Mouse (Mus musculus) kidney, postnatal 14 days (tissue): Measurements from ENCODE around the gene Cdc42ep4.
A peak's percentile ranks its signal among the peaks of the same experiment; 100 is the strongest.

Experiments
- DNase-seq: peaks from one replicate; pipeline ENCODE4 v3.0.0; 2022; ENCODE audit warnings: mixed read lengths

The Cdc42ep4 gene

DNA sequence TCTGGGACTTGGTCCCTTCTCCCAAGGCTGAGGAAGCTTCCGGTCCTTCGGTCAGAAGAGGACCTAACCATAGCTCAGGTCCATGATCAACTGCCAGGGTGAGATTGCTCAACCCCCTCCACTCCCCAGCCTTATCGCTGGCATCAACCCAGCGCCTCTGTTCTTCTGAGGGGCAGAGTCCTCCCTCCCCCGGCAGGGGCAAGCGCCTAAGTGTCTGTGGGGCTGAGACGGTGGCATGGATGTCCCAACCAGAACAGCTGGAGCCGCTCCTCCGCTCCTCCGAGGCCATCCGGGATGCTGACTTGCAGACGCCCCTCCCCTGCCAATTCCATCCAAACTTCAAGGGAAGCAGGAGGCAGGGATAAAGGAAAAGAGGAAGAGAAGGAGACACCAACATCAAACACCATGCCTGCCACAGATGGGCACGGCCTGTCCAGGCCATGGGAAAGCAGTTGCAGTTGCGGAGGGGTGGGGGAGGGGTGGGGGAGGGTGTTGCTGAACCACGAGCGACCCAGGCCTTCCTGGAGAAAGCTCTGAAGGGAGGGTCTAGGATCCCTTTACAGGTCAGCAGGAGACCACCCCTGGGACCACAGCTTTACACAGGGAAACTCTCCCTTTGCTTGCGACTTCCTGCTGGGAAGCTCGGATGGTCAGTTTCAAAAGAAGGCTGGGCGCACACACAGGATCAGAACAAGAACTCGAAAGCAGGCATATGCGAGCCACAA, 2.7 kb downstream of the Cdc42ep4 start:
- peak; percentile 68 for DNase-seq

GRCm38 (mm10) chr11:113747725-113748380, 3.8 kb downstream of the Cdc42ep4 start:
- no peak for DNase-seq

GRCm38 (mm10) chr11:113747056-113747455, 4.6 kb downstream of the Cdc42ep4 start:
- DNase-seq = peak; percentile 79

GRCm38 (mm10) chr11:113745961-113746360, 5.7 kb downstream of the Cdc42ep4 start:
- DNase-seq = no peak

GRCm38 (mm10) chr11:113742998-113743397, 8.7 kb downstream of the Cdc42ep4 start:
- no peak for DNase-seq

- peak; percentile 38 for DNase-seq
These were observed 11.6 kb downstream of the Cdc42ep4 start for GRCm38 (mm10) chr11:113740100-113740499.

DNA sequence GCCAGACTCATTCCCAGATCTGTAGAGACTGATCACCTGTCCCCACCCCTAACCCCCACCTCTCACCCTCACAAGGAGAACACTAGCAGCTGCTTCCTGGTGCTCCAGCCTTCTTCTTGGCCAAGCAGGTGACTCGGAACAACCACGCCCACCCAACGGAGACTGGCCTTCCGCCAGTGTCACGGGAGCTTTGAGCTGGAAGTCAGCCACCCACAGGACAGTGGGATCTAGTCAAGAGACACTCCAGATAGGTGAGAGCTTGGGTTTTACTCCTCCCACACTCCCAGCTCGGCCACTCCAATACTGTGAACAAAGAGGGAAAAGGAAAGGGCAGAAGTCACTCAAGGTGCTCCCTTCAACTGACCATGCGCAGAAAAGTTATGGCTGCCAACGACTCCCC, 12.5 kb downstream of the Cdc42ep4 start:
- DNase-seq = peak; percentile 79

DNA sequence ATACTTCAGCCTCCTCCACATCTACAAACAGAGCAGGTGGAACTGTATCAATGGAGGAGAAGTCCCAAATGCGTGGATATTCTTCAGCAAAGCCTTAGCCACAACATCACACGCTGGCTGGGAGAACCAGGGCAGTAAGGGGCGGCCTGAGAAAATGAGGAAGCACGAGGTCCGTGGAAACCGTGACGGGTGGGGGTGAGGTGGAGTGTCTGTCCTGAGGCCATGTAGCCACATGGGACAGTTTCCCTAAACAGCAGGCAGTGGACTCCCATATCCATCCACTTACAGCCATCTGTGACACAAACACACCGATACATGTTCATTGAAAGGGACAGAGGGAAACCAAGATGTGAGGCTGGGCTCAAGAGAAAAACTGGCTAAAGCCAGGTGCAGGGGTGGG, 13.8 kb downstream of the Cdc42ep4 start:
- DNase-seq = no peak

DNA sequence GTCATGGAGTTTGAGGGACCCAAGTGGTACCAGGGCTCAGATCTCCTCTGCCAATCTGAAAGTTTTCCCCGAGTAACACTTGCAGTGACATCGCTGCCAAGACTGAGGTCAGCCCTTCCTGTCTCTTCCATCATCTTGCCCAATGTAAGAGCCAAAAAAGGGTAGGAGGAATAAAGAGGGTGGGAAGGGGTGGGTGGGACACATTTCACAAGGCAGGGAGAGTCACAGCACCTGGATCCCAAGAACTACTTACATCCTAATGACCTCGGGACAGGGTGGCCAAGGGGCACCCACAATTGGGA, 14.2 kb downstream of the Cdc42ep4 start:
- DNase-seq = peak; percentile 15

- DNase-seq = no peak
These were observed 14.7 kb downstream of the Cdc42ep4 start for GRCm38 (mm10) chr11:113736848-113737552.

DNA sequence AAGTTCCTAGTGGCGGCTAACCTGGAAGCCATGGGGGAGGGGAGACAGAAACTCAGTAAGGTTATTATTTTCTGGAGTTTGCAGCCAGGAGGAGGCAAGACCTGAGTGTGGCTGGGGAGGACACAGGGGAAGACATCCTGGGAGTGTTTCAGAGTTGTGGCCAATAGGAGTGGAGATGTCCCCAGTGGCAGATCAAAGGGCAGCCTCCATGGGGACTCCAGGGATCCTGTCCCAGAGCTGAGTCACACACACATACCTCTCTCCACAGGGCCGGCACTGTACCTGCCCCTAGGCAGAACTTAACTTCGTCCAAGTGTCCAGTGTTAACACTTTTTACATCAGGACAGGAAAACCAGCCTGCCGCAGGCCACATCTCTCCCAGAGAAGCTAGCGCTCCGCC, 16.5 kb downstream of the Cdc42ep4 start:
- peak; percentile 44 for DNase-seq

- DNase-seq = peak; percentile 62
These were observed 17.9 kb downstream of the Cdc42ep4 start for GRCm38 (mm10) chr11:113733631-113734364.

DNA sequence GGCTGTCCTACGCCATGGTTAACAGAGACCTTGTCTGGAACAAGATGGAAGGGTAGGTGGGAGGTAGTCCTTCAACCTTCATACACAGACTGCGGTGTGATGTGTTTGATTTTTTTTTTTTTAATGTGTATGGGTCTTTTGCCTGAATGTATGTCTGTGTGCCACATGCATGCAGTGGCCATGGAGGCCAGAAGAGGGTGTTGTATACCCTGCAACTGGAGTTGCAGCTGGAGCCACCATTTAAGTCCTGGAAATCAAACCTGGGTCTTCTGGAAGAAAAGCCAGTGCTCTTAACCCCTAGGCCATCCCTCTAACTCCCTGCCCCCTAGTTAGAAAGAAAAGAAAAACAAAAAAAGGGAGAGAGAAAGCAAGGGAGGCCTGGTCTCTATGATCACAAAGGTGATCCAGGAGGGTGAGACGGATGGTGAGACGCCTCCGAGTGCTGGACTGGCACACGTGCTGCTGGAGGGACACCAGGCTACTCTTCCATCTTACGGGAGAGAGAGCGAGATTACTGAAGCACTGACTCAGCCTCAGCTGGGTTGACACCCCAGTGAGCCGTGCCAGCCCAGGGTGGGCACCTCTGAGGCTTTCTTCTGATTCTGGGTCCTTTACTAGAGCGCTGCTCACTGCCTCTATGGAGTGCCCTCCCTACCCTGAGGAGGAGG, 19.6 kb downstream of the Cdc42ep4 start:
- DNase-seq = no peak

DNA sequence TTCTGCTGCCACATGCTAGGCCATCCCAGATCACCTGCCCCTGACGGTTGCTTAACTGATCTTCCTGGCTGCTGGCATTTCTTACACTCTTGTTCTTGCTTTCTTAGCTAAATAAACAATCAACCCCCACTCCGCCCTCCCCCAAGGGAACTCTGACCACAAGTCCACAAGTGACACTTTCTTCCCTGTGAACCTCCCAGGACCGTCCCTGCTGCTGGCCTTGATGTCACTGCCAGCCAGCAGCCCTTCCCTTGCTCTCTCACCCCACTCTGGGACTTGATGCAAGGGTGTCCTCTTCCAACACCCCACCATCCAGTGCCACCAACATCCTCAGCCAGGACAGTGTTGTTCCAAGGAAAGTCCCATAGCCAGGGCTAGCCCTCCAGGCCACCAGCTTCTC, 20.8 kb downstream of the Cdc42ep4 start:
- DNase-seq = no peak

DNA sequence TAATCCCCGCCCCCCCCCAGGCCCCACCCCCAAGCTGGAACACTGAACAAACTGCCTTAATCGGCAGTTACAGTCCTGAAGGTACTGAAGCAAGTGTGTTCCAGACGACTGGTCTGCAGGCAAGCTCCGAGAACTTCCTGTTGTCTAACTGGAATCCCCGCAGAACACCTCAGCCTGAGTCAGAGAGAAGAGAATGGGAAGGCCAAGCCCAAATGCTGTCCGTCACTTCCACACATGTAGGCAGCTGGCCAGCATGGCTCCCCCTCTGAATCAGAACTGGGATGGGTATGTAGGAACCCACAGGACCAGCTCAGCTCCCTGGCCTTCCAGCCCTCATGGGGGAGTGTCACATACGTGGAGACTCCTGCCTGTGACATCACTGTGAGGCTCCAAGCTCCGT, 21.8 kb downstream of the Cdc42ep4 start:
- peak; percentile 50 for DNase-seq

GRCm38 (mm10) chr11:113729239-113729638, 22.4 kb downstream of the Cdc42ep4 start:
- no peak for DNase-seq

- DNase-seq = no peak
These were observed 23.7 kb downstream of the Cdc42ep4 start for GRCm38 (mm10) chr11:113727992-113728391.

DNA sequence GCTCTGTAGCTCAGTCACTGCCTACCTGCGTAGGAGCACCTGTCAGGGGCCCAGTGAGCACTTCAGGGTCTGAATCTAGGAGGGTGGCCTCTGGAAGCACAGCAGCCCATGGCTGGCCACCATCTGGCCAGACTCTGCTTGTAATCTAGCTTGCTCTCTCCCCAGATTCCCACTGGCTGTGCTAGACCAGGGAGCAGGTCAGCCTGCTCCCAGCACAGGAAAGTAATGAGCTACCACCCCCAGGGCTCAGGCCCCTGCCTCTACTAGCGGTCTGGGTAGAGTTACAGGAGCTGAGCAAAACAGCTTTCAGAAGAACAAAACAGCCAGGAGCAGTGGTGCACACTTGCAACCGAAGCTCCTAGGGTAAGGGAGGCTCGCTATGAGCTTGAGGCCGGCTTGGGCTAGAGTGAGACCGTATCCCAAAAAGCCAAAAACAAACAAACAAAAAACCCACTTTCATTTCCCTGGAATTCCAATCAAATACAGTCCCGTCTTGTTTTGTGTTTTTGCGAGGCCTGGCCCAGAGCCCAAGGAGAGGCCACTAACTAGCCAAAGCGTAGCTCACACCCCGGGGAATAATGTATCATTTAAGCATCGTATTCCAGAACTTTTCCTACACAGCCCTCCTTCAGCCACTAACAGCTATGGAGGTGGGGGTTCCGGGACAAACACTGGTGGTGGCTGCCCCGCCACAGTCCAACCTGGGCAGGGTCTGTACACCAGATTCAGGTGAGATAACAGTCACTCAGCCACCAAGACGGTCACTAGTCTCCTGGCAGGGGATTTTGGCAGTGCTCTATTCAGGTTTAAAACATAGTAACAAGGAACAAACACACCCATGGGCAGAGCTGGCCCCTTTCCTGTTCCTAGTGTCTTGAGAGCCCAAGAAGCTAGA, 24.4 kb downstream of the Cdc42ep4 start:
- peak; percentile 62 for DNase-seq

DNA sequence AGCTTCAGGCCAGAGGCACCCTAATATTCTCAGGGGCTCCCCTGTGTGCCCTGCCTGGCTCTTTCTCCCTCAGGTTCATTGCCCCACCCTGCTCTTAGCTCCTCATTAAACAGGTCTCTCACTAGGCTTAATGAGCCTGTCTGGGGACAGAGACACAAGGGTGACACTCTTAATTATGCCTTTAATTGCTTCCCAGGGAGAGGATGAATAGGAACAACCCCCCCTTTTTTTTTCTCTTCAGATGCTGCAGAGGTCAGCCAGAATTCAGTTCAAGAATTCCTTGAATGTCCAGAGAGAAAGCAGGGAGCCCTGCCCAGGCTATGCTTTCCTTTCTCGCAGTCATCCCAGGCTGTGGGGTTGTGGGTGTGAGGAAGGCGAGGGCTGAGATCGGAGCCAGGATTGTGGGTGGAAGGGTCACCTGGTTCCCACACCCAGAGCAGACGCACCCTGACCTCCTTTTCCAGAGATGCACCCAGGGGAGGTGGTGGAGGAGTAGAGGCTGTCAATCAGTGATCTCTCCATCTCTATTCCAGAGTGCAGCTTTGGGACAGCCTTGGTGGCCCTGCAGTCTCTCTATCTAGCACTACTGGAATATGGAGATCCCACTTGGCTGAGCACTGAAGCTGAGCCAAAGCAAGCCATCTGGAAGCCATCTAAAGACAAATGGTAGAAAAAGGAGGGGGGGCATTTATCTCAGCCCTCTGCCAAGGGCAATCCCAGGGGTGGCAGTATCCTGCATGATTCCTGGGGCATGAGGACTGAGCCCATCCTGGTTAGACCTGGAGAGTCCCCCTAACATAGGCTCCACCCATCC, 26.2 kb downstream of the Cdc42ep4 start:
- peak; percentile 70 for DNase-seq

GRCm38 (mm10) chr11:113722405-113723090, 29.1 kb downstream of the Cdc42ep4 start:
- no peak for DNase-seq
